Mouse (Mus musculus) erythroblast, embryonic 14.5 days (primary cell): ENCODE measurements around the gene Sdr39u1.

ENCODE experiments used
- GATA1 ChIP-seq: IDR thresholded peaks from 2 replicates; pipeline ENCODE4 v1.6.1; 2012; ENCODE audit warnings: low read length, inconsistent platforms, mixed read lengths
- TAL1 ChIP-seq: IDR thresholded peaks from 3 replicates; pipeline ENCODE4 v1.6.1; 2012; ENCODE audit warnings: low read length, inconsistent platforms, mixed read lengths

- TF ChIP-seq GATA1 = no peak
- no peak for TF ChIP-seq TAL1
Measured at GRCm38 (mm10) chr14:55898947-55899346, 1.1 kb downstream of the Sdr39u1 start.
